Mouse (Mus musculus): ENCODE measurements around the gene Gsto1. TPM values are rescaled to one million over a fixed set of nuclear protein-coding genes. Genes with fewer than 3 reads are reported as not detected.

Gsto1 gene
- polyA plus RNA-seq, 1 experiment from 2014 or later, result 237 TPM

- WGBS, result 4% methylated on average over 10 of the region's 10 CpGs
- Histone ChIP-seq H3K27me3 (no peaks in the 10 kb centered on the region), H3K9me3 (replicated peaks) (no peaks in the 10 kb centered on the region), H3K4me3 (replicated peaks) (peak overlapping the region; percentile 40), H3K36me3 (no peaks in the 10 kb centered on the region), H3K27ac (replicated peaks) (peak overlapping the region; percentile 89), H3K9ac (peak overlapping the region; percentile 13; the same call in 1 of the 2 replicates), H3K4me2 (replicated peaks) (peak overlapping the region; percentile 51), H3K4me1 (peaks cover 32% of the 10 kb centered on the region)
- peak; percentile 46; the same call in 1 of the 2 replicates for ATAC-seq (ENCODE audit: insufficient number of reproducible peaks, low FRiP score, low TSS enrichment, low read depth)
Observed at GRCm38 (mm10) chr19:47909387-47910116, 54.8 kb downstream of the Gsto1 start.

- no peak overlapping the region for H3K9ac ChIP-seq
- no peaks in the 10 kb centered on the region for H3K27me3 ChIP-seq
- peak overlapping the region; percentile 89 for H3K27ac ChIP-seq (replicated peaks)
- H3K4me1 ChIP-seq, result peaks cover 30% of the 10 kb centered on the region
- H3K36me3 ChIP-seq, result no peaks in the 10 kb centered on the region
- H3K9me3 ChIP-seq (replicated peaks), result no peaks in the 10 kb centered on the region
- no peak for ATAC-seq (ENCODE audit: insufficient number of reproducible peaks, low FRiP score, low TSS enrichment, low read depth)
- peak overlapping the region; percentile 51 for H3K4me2 ChIP-seq (replicated peaks)
- 34% methylated on average over 4 of the region's 4 CpGs for WGBS
- H3K4me3 ChIP-seq (replicated peaks), result peak overlapping the region; percentile 40
Observed at GRCm38 (mm10) chr19:47910117-47910618, 55.4 kb downstream of the Gsto1 start.

DNA sequence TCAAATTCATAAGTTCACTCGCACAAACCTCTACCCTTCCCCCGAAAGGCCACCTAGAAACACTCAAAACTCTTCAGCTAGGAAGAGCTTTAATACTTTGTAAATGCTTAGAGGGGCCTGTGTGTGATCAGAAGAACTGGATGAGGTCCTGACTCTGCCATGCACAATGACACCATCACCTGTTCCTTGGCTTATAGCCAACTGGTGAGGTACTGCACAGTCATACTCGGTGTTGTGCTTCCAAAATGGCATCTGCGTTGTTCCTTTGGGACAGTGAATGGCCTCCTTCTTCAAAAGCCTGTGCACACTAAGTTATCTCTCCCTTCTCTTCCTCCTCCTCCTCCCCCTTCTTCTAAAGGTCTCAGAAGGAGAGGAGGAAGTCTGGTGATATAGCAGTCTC lies 56.0 kb downstream of the Gsto1 start:
- Histone ChIP-seq H3K27me3 (no peaks in the 10 kb centered on the region), H3K4me3 (replicated peaks) (no peak overlapping the region), H3K27ac (replicated peaks) (no peak overlapping the region), H3K36me3 (no peaks in the 10 kb centered on the region), H3K4me1 (peaks cover 26% of the 10 kb centered on the region), H3K9me3 (replicated peaks) (no peaks in the 10 kb centered on the region), H3K4me2 (replicated peaks) (no peak overlapping the region), H3K9ac (no peak overlapping the region)
- no peak for ATAC-seq (ENCODE audit: insufficient number of reproducible peaks, low FRiP score, low TSS enrichment, low read depth)
- WGBS, result 80% methylated on average over 4 of the region's 4 CpGs

GRCm38 (mm10) chr19:47913344-47913743 lies 58.6 kb downstream of the Gsto1 start:
- Histone ChIP-seq H3K9ac (no peak overlapping the region), H3K27ac (replicated peaks) (no peak overlapping the region), H3K9me3 (replicated peaks) (no peaks in the 10 kb centered on the region), H3K36me3 (no peaks in the 10 kb centered on the region), H3K4me1 (peaks cover 41% of the 10 kb centered on the region), H3K27me3 (no peaks in the 10 kb centered on the region), H3K4me3 (replicated peaks) (no peak overlapping the region), H3K4me2 (replicated peaks) (no peak overlapping the region)
- ATAC-seq (ENCODE audit: insufficient number of reproducible peaks, low FRiP score, low TSS enrichment, low read depth), result no peak
- 81% methylated on average over 7 of the region's 7 CpGs for WGBS

DNA sequence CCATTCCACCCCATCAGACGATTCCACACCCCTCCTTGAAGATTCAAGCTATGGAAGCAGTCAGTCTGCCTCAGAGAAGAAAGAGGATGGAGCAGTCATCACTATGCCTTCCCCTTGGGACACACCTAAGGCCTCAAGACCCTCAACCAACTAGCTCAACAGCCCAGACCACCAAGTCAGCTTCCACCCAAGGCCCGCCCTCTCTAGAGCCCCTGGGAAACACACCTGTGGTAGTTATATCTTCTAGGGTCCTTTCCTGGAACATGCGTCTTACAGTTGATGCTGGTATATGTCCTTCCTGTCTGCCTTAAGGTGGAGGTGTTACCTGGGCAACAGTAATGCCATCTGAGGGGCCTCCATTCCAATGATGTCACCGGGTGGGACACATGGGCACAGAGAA lies 59.4 kb downstream of the Gsto1 start:
- H3K27me3 ChIP-seq, result no peaks in the 10 kb centered on the region
- ATAC-seq (ENCODE audit: insufficient number of reproducible peaks, low FRiP score, low TSS enrichment, low read depth), result no peak
- no peaks in the 10 kb centered on the region for H3K36me3 ChIP-seq
- H3K4me2 ChIP-seq (replicated peaks), result no peak overlapping the region
- H3K27ac ChIP-seq (replicated peaks), result no peak overlapping the region
- 89% methylated on average over 4 of the region's 4 CpGs for WGBS
- peaks cover 38% of the 10 kb centered on the region for H3K4me1 ChIP-seq
- H3K9me3 ChIP-seq (replicated peaks), result no peaks in the 10 kb centered on the region
- H3K4me3 ChIP-seq (replicated peaks), result no peak overlapping the region
- H3K9ac ChIP-seq, result no peak overlapping the region

Other genes starting within 250 kb of the Gsto1 start
- 40.6 and 45.7 TPM in 2 replicates for gene Col17a1, start 162.9 kb upstream of the Gsto1 start, polyA plus RNA-seq (2015; fragmentation: Nextera tagmentation; extraction: Ambion mirVana)
- 263 and 279 TPM in 2 replicates for gene Sfr1, start 123.3 kb upstream of the Gsto1 start, polyA plus RNA-seq (2015; fragmentation: Nextera tagmentation; extraction: Ambion mirVana)
- gene Gsto2, start 10.6 kb downstream of the Gsto1 start, polyA plus RNA-seq (2015; fragmentation: Nextera tagmentation; extraction: Ambion mirVana), result 1.5 and 1.7 TPM in 2 replicates
- 2.0 and 3.6 TPM in 2 replicates for gene Cfap43, start 64.3 kb downstream of the Gsto1 start, polyA plus RNA-seq (2015; fragmentation: Nextera tagmentation; extraction: Ambion mirVana)
- gene Itprip, start 64.3 kb downstream of the Gsto1 start, polyA plus RNA-seq (2015; fragmentation: Nextera tagmentation; extraction: Ambion mirVana), result 19.3 and 20.6 TPM in 2 replicates
- 1.1 and 1.2 TPM in 2 replicates for gene Cfap58, start 82.7 kb downstream of the Gsto1 start, polyA plus RNA-seq (2015; fragmentation: Nextera tagmentation; extraction: Ambion mirVana)

Measured in embryonic facial prominence, embryonic 15.5 days (tissue).